Mouse (Mus musculus) megakaryocyte, embryonic 14.5 days (primary cell): ENCODE measurements around the gene Entpd3.

Source experiments
- FLI1 ChIP-seq: IDR thresholded peaks from 2 replicates; pipeline ENCODE4 v1.6.1; 2012; ENCODE audit warnings: low read length, inconsistent platforms, mixed read lengths
- GATA1 ChIP-seq: IDR thresholded peaks from 3 replicates; pipeline ENCODE4 v1.6.1; 2012; ENCODE audit warnings: mixed read lengths, low read length, inconsistent platforms, borderline replicate concordance

DNA sequence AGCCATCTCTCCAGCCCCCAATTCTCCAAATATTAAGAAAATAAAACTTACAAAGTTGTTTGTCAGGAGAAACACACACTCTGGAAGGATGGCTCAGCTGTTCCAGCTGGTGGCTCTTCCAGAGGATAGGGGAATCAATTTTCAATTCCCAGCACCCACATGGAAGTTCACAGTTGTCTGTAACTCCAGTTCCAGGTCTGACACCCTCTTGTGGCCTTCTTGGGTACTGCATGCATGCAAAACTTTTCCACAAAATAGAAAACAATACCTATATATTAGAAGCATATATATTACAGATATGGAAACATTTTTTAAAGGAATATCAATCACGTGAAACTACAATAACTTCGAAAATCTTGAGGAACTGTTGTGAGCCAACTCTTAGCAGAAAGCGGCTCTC lies 27.8 kb upstream of the Entpd3 start:
- TF ChIP-seq FLI1 (no peak), GATA1 (no peak)
